Mouse (Mus musculus): ENCODE data around the gene 5730596B20Rik. TPM values are rescaled to one million over a fixed set of nuclear protein-coding genes. Genes with fewer than 3 reads are reported as not detected.

The 5730596B20Rik gene
- not detected for total RNA-seq (2021)
- long read RNA-seq = 0 reads

DNA sequence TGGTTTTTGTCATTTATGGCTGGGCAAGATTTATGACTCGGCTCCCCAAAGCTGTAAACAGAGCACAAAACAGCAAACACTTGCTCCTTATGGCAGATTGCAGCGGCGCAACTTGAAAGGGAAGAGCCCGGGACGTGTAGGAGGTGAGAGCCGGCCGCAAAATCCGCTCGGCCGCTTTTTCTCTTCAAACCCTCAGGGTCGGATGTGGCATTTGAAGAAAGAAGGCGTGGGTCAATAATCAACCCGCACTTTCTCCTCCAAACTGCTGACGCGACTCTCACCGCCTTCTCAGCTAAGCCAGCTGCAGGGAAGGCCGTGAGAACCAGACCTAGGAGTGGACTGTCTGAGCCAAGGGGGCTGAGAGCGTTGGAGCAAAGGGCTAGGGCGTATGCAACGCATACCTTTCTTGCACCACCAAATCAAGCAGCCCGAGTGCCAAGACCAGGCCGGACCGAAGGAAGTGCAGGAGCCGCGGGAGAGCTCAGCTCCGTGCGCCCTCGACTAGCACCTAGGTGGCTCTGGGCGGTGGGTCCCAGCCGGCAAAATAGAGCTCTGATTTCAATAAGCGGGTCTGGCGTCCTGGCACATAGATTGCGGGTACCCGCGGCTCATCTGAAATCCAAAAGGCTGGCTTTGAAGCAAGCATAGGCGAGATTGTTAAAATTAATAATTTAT is at the start of gene 5730596B20Rik:
5730596B20Rik (plus strand) TSS at position 438 of the 675 bp plus-strand sequence.
- no peak for DNase-seq (ENCODE audit: low spot score in 2 of 2)

DNA sequence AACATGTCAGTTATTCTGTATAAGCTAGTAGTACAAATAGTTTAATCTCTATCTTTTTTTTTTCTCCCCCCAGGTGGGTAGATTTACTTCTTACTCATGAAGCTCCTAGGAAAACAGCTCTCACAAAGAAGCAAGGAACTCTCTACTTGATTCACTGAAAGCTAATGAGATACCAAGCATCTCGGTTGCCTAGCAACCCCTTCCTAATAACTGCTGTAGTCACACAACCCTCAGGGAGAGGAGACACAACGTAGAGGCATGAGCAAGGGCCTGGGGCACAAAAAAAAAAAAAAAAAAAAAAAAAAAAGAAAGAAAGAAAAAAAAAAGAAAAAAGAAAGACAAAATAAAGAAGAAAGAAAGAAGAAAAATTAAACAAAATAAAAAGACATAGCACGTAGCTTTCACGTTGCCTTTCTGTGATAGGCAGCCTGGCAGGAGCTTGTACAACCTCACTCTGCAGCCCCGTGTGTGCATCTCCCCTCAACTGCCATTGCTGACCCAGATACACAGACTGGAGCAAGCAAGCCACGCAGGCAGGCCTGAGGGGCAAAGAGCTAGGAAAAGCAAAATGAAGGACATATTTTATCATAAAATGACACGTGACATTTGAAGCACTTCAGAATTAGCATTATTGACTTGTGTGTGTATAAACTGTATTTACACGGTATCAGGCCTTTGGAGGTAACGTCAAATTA is 39.3 kb upstream of the 5730596B20Rik start:
- no peak for DNase-seq (ENCODE audit: low spot score in 2 of 2)

GRCm38 (mm10) chr6:52138576-52138975 is 38.7 kb upstream of the 5730596B20Rik start:
- DNase-seq (ENCODE audit: low spot score in 2 of 2) = no peak

DNA sequence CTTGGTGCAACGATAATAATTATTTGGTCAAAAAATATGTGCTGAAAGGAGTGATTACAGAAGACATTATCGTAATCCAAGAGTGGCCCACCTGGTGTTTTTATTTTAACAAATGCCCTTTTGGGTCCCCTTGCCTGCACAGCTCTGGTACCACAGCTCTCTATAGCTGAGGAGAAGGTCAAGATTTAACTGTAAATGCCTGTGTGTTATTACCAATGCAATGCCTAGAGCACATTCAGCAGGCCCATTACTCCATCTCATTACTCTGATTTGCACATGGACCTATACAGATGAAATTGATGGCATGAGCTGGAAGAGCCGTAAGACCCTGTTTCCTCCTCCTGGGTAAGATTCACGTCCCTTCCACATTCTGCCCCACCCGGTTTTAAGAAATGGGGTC is 38.2 kb upstream of the 5730596B20Rik start:
- no peak for DNase-seq (ENCODE audit: low spot score in 2 of 2)

GRCm38 (mm10) chr6:52150401-52150966 is 26.8 kb upstream of the 5730596B20Rik start:
- DNase-seq (ENCODE audit: low spot score in 2 of 2) = no peak

DNA sequence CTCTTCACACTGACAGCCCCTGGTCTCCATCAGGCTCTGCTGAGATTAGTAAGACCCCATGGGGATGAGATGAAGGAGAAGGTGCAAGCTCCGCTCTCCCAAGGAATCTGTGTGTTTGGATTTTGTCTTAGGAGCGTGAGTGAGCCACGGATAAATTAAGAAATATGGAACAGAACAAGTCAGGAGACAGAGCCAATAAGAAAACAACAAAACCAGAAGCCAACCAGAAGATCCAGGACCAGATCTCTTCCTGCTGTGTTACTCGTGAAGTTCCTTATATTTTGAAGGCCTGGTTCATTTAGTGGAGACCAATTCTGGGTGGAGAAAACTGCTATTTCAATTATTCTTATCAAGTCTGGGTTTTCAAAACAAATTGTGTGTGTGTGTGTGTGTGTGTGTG is 25.7 kb upstream of the 5730596B20Rik start:
- DNase-seq (ENCODE audit: low spot score in 2 of 2) = no peak

DNA sequence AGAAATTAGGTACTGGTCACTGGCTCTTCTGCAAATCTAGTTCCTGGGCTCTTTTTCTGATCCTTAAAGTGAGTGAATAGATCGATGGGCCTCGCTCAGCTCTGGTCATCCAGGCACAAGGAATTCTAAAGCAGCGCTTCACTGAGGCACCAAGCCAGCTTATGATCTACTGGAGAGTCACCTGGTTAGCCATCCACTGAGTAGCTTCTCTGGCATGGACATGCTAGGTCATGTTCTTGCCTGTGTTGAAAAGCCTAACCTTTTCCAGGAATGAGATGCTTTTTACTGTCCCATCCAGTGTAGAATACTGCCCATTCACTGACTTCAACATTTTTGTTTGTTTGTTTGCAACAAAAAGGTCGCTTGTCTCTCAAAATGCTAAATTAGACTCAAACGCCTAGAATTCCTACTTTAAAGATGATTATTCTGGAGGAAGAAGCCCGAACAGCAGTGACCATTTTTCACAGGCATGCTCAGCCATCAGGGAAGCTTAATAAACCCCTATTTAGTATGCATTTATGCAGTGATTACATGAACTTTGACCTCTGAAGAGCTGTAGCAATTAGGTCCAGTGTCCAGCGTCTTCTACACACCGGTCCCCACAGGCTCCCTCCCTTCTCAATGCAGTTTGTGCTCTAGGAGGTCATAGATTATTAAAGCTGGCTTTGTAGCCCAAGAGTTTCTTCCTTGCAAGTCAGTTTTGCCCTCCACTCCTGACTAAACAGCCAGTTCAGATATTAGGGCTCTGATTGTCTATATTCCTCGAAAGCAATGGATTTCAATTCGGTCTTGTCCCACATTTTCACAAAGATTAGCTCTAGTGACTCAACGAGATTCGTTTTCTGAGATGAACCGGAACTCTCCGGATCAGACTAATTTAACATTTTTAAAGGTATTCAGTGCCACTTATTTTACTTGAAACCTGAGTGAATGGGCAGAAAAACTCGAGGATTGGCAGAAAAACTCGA is 24.8 kb upstream of the 5730596B20Rik start:
- no peak for DNase-seq (ENCODE audit: low spot score in 2 of 2)

DNA sequence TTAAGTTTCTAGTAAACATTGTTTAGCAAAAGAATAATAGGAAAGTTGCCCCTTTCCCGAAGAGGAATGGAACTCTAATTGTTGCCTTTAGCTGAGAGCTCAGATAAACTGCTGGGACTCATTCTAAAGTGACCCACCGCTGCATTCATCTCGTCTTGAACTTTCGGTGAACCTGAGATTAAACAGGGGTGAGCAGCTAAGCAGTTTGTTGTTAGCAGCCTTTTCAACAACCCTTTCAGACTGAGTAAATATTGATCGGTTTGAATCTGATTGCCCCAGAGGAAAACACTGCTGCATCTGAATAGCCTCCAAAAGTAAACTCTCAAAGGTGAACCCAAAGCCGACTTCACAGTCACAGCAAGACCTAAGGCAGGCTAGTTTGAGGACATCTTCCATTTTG is 24.0 kb upstream of the 5730596B20Rik start:
- DNase-seq (ENCODE audit: low spot score in 2 of 2) = no peak

DNA sequence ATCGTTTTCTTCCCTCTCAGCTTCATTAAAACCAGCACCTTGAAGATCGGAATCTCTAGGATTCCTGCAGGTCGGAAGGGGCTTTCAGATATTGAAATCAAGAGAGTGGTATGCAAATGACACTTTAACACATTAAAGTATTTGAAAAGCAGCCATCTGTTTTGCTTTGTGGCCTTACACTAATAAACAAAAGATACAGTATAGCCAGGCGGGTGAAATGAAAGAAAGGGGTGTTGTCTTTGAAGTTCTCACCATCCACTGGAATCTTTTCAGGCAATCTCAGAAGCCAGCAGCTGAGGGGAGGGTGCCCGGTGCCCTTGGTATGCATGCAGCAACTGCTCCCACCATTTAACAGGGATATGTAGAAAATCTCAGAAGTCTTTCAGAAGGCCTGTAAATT is 23.3 kb upstream of the 5730596B20Rik start:
- no peak for DNase-seq (ENCODE audit: low spot score in 2 of 2)

DNA sequence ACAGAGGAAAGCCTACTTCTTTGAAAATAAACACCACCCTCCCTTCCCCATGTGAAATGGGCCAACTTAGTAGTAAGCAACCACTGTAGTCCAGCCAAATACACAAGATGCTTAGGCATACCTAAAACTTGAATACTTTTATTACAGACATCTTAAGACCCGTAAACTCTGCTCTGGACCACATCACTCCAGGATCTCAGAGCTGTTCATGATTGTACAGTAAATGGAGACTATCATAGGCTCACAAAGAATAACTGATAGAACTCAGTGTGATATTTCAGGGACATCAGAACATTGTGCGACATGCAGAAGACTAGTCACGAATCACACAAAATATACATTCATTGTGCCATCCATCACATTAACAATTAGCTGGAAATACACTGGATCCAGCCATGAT is 21.8 kb upstream of the 5730596B20Rik start:
- DNase-seq (ENCODE audit: low spot score in 2 of 2) = no peak

- no peak for DNase-seq (ENCODE audit: low spot score in 2 of 2)
These were observed 20.6 kb upstream of the 5730596B20Rik start for GRCm38 (mm10) chr6:52156551-52157200.

DNA sequence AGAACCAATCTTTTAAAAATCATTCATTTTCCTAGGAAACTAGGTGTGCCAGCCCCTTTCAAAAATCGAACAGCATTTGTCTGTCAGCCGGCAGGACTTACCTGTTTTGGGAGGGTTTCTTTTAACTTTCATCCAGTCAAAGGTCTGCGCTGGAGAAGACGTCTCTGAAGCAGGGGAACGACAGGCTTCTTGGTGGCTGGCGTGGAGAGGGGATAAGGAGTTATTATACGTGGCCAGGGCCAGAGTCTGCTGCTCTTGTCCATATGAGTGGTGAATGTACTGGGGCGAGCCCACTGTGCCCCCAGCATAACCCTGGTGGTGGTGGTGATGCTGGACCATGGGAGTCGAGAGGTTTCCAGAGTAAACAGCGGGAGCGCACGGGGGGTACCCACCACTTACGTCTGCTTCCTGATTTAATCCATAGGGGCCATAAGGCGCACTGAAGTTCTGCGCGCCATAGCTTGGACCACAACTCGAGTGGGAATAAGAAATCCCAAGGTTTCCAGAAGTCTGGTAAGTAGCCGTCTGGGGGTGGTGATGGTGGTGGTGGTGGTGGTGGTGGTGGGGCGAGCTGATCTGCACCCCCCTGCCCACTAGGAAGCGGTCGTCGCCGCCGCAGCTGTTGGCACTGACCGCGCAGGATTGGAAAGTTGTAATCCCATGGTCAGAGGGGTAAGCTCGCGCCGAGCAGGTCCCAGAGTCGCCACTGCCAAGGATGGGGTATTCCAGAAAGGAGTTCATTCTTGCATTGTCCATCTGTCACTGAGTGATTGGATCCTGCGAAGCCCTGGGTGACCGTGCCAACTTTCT is 19.6 kb upstream of the 5730596B20Rik start:
- no peak for DNase-seq (ENCODE audit: low spot score in 2 of 2)

- DNase-seq (ENCODE audit: low spot score in 2 of 2) = no peak
These were observed 18.8 kb upstream of the 5730596B20Rik start, which contains the start of gene Hoxa1 for GRCm38 (mm10) chr6:52158276-52159051. TSS of gene Hoxa1 (minus strand) at chr6:52158317.

- no peak for DNase-seq (ENCODE audit: low spot score in 2 of 2)
These were observed 18.0 kb upstream of the 5730596B20Rik start for GRCm38 (mm10) chr6:52159164-52159761.

GRCm38 (mm10) chr6:52159979-52160378 is 17.3 kb upstream of the 5730596B20Rik start:
- no peak for DNase-seq (ENCODE audit: low spot score in 2 of 2)

- no peak for DNase-seq (ENCODE audit: low spot score in 2 of 2)
These were observed 16.6 kb upstream of the 5730596B20Rik start for GRCm38 (mm10) chr6:52160511-52161335.

DNA sequence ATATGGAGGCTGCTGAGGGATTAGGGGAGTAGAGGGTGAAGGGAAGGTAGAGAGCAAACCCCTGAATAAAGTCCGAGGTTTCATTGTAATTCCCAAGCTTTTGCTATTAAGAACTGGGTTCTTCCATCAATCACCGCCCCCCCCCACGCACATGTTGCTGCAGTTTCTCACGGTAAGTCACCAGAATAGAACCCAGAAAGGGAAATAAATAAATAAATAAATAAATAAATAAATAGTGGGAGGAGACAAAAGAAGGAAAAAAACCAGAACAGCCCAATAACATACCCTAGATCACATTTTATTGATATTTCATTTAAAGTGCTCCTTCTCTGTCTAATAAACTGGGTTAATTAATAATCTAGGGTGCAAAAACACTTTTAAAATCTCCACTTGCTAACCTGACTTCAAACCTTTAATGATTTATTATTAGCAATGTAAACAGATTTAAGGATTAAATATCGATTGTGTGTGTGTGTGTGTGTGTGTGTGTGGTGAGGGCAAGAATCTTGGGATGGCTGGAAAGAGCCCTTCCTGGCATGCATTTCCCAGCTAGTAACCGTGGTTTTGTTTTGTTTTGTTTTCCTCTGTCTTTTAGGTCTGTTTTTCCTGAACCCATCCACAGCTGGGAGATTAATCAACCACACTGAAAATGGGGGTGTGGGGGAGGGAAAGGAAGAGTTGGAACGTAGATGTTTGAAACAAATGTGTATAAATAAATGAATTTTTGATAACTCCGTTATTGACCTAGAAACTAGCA is 15.8 kb upstream of the 5730596B20Rik start:
- DNase-seq (ENCODE audit: low spot score in 2 of 2) = no peak

Data from layer of hippocampus, postnatal 10 days (tissue).